Mouse (Mus musculus) heart, embryonic 15.5 days (tissue): ENCODE data around the gene Rpgrip1. TPM values are rescaled to one million over a fixed set of nuclear protein-coding genes. Genes with fewer than 3 reads are reported as not detected.

Experiments used
- ATAC-seq: fragments of 200-750 bp; cut with Nextera tagmentation; replicated peaks from 2 replicates; pipeline ENCODE4 v1.8.0; 2017; ENCODE audit warnings: low read depth, moderate TSS enrichment; ENCODE audit not compliant: insufficient number of reproducible peaks, insufficient read depth, low FRiP score
- H3K27ac ChIP-seq: fragments of 300-500 bp; sonication (generic); 2 replicates; pipeline ENCODE4 v1.5.1; 2015; ENCODE audit warnings: mild to moderate bottlenecking, inconsistent platforms
- H3K27me3 ChIP-seq: fragments of 300-500 bp; sonication (generic); 2 replicates; pipeline ENCODE4 v1.6.1; 2015; ENCODE audit warnings: inconsistent platforms
- H3K36me3 ChIP-seq: fragments of 300-500 bp; sonication (generic); 2 replicates; pipeline ENCODE4 v1.6.1; 2015; ENCODE audit warnings: mild to moderate bottlenecking, inconsistent platforms
- H3K4me1 ChIP-seq: fragments of 300-500 bp; sonication (generic); replicated peaks from 2 replicates; pipeline ENCODE4 v1.6.1; 2015; ENCODE audit warnings: inconsistent platforms
- H3K4me2 ChIP-seq: fragments of 300-500 bp; sonication (generic); 2 replicates; pipeline ENCODE4 v1.6.1; 2015; ENCODE audit warnings: inconsistent platforms, mild to moderate bottlenecking, moderate library complexity
- H3K4me3 ChIP-seq: fragments of 300-500 bp; sonication (generic); 2 replicates; pipeline ENCODE4 v1.5.1; 2015; ENCODE audit warnings: mild to moderate bottlenecking, inconsistent platforms
- H3K9ac ChIP-seq: fragments of 300-500 bp; sonication (generic); 2 replicates; pipeline ENCODE4 v1.6.1; 2015; ENCODE audit warnings: mild to moderate bottlenecking, inconsistent platforms
- H3K9me3 ChIP-seq: fragments of 300-500 bp; sonication (generic); replicated peaks from 2 replicates; pipeline ENCODE4 v1.6.1; 2016; ENCODE audit warnings: inconsistent platforms
- WGBS: fragments of 180-500 bp; shearing (Covaris S2); methylation state at CpG from one replicate; pipeline ENCODE4 v1.1.7; 2015; ENCODE audit warnings: mixed read lengths; 5-methylcytosine and 5-hydroxymethylcytosine counted together
- polyA plus RNA-seq: library from polyadenylated mRNA; unstranded; fragments of >200 nt; fragmentation: Nextera tagmentation; extraction: Ambion mirVana; gene quantifications from 2 replicates; pipeline ENCODE4 v1.2.1, GENCODE M21; 2015

The Rpgrip1 gene
- polyA plus RNA-seq, 1 experiment from 2014 or later, result 27.8 TPM

GRCm38 (mm10) chr14:52101285-52102157 is 9.0 kb upstream of the Rpgrip1 start:
- Histone ChIP-seq H3K27me3 (no peaks in the 10 kb centered on the region), H3K9ac (no peak overlapping the region)

GRCm38 (mm10) chr14:52103474-52103855 is 7.0 kb upstream of the Rpgrip1 start:
- Histone ChIP-seq H3K4me3 (peak overlapping the region; percentile 76), H3K4me2 (peak overlapping the region; percentile 62)

More at GRCm38 (mm10) chr14:52101285-52102157, 9.0 kb upstream of the Rpgrip1 start:
- no peak overlapping the region for H3K27ac ChIP-seq
- WGBS, result 64% methylated on average over 1 of the region's 1 CpGs
- H3K36me3 ChIP-seq, result peaks cover 16% of the 10 kb centered on the region
- H3K4me3 ChIP-seq, result peak overlapping the region; percentile 76
- no peak for ATAC-seq
- peak overlapping the region; percentile 62 for H3K4me2 ChIP-seq
- no peaks in the 10 kb centered on the region for H3K9me3 ChIP-seq
- peaks cover 38% of the 10 kb centered on the region for H3K4me1 ChIP-seq

GRCm38 (mm10) chr14:52103856-52104676 is 6.4 kb upstream of the Rpgrip1 start, which contains the start of gene Hnrnpc:
TSS of gene Hnrnpc (minus strand) at chr14:52104028.
- under 1% methylated on average over 50 of the region's 50 CpGs for WGBS
- H3K36me3 ChIP-seq, result peaks cover 9% of the 10 kb centered on the region
- H3K4me1 ChIP-seq, result peaks cover 38% of the 10 kb centered on the region
- no peaks in the 10 kb centered on the region for H3K9me3 ChIP-seq
- peak within 1 kb of the TSS; percentile 76 for H3K4me3 ChIP-seq
- no peaks in the 10 kb centered on the region for H3K27me3 ChIP-seq
- peak within 1 kb of the TSS; percentile 91 for H3K9ac ChIP-seq
- H3K4me2 ChIP-seq, result peak within 1 kb of the TSS; percentile 66
- H3K27ac ChIP-seq, result peak within 1 kb of the TSS; percentile 95
- peak; percentile 96 for ATAC-seq

More at GRCm38 (mm10) chr14:52103474-52103855, 7.0 kb upstream of the Rpgrip1 start:
- peak; percentile 3 for ATAC-seq
- no peaks in the 10 kb centered on the region for H3K27me3 ChIP-seq
- H3K9ac ChIP-seq, result peak overlapping the region; percentile 91
- peaks cover 44% of the 10 kb centered on the region for H3K4me1 ChIP-seq
- H3K9me3 ChIP-seq, result no peaks in the 10 kb centered on the region
- H3K36me3 ChIP-seq, result peaks cover 9% of the 10 kb centered on the region
- peak overlapping the region; percentile 95 for H3K27ac ChIP-seq
- under 1% methylated on average over 30 of the region's 30 CpGs for WGBS

- H3K36me3 ChIP-seq, result peaks cover 9% of the 10 kb centered on the region
- peaks cover 36% of the 10 kb centered on the region for H3K4me1 ChIP-seq
- no peaks in the 10 kb centered on the region for H3K27me3 ChIP-seq
- peak overlapping the region; percentile 52 for H3K9ac ChIP-seq
- no peaks in the 10 kb centered on the region for H3K9me3 ChIP-seq
- peak overlapping the region; percentile 66 for H3K4me2 ChIP-seq
- peak overlapping the region; percentile 42 for H3K4me3 ChIP-seq
- ATAC-seq, result no peak
- peak overlapping the region; percentile 94 for H3K27ac ChIP-seq
- 39% methylated on average over 7 of the region's 7 CpGs for WGBS
Observed at GRCm38 (mm10) chr14:52104677-52105285, 5.7 kb upstream of the Rpgrip1 start.

GRCm38 (mm10) chr14:52105308-52105707 is 5.2 kb upstream of the Rpgrip1 start:
- no peak overlapping the region for H3K9ac ChIP-seq
- peak overlapping the region; percentile 31; the same call in 1 of the 2 replicates for H3K27ac ChIP-seq
- peaks cover 33% of the 10 kb centered on the region for H3K4me1 ChIP-seq
- no peaks in the 10 kb centered on the region for H3K27me3 ChIP-seq
- no peak overlapping the region for H3K4me2 ChIP-seq
- no peak for ATAC-seq
- no peak overlapping the region for H3K4me3 ChIP-seq
- 84% methylated on average over 2 of the region's 2 CpGs for WGBS
- peaks cover 9% of the 10 kb centered on the region for H3K36me3 ChIP-seq
- H3K9me3 ChIP-seq, result no peaks in the 10 kb centered on the region

GRCm38 (mm10) chr14:52106741-52107140 is 3.8 kb upstream of the Rpgrip1 start:
- no peak overlapping the region for H3K4me3 ChIP-seq
- H3K36me3 ChIP-seq, result peaks cover 4% of the 10 kb centered on the region; the same call in 1 of the 2 replicates
- peak overlapping the region; percentile 46 for H3K4me2 ChIP-seq
- peak overlapping the region; percentile 22; the same call in 1 of the 2 replicates for H3K9ac ChIP-seq
- 14% methylated on average over 10 of the region's 10 CpGs for WGBS
- H3K4me1 ChIP-seq, result peaks cover 22% of the 10 kb centered on the region
- peak overlapping the region; percentile 87 for H3K27ac ChIP-seq
- H3K9me3 ChIP-seq, result no peaks in the 10 kb centered on the region
- ATAC-seq, result no peak
- H3K27me3 ChIP-seq, result no peaks in the 10 kb centered on the region

GRCm38 (mm10) chr14:52108025-52108424 is 2.5 kb upstream of the Rpgrip1 start:
- no peak overlapping the region for H3K9ac ChIP-seq
- peaks cover 15% of the 10 kb centered on the region for H3K4me1 ChIP-seq
- H3K27ac ChIP-seq, result no peak overlapping the region
- H3K9me3 ChIP-seq, result no peaks in the 10 kb centered on the region
- no peak for ATAC-seq
- WGBS, result 76% methylated on average over 2 of the region's 2 CpGs
- H3K4me3 ChIP-seq, result no peak overlapping the region
- no peak overlapping the region for H3K4me2 ChIP-seq
- no peaks in the 10 kb centered on the region for H3K36me3 ChIP-seq
- no peaks in the 10 kb centered on the region for H3K27me3 ChIP-seq

GRCm38 (mm10) chr14:52114101-52114500 is 3.6 kb downstream of the Rpgrip1 start:
- no peak overlapping the region for H3K4me3 ChIP-seq
- H3K27ac ChIP-seq, result no peak overlapping the region
- peaks cover 6% of the 10 kb centered on the region for H3K4me1 ChIP-seq
- ATAC-seq, result no peak
- no peak overlapping the region for H3K9ac ChIP-seq
- H3K4me2 ChIP-seq, result no peak overlapping the region
- no peaks in the 10 kb centered on the region for H3K27me3 ChIP-seq
- no peaks in the 10 kb centered on the region for H3K9me3 ChIP-seq
- WGBS, result 69% methylated on average over 1 of the region's 1 CpGs
- no peaks in the 10 kb centered on the region for H3K36me3 ChIP-seq

GRCm38 (mm10) chr14:52117241-52117640 is 6.7 kb downstream of the Rpgrip1 start:
- H3K9me3 ChIP-seq, result no peaks in the 10 kb centered on the region
- peaks cover 6% of the 10 kb centered on the region for H3K4me1 ChIP-seq
- no peaks in the 10 kb centered on the region for H3K27me3 ChIP-seq
- no peak overlapping the region for H3K9ac ChIP-seq
- no peak overlapping the region for H3K4me2 ChIP-seq
- no peak overlapping the region for H3K4me3 ChIP-seq
- no peak overlapping the region for H3K27ac ChIP-seq
- no peaks in the 10 kb centered on the region for H3K36me3 ChIP-seq
- no peak for ATAC-seq
- 95% methylated on average over 5 of the region's 5 CpGs for WGBS

GRCm38 (mm10) chr14:52118456-52118822 is 7.9 kb downstream of the Rpgrip1 start:
- peak overlapping the region; percentile 73; the same call in 1 of the 2 replicates for H3K27ac ChIP-seq
- 16% methylated on average over 8 of the region's 8 CpGs for WGBS
- H3K4me1 ChIP-seq, result peaks cover 6% of the 10 kb centered on the region
- H3K9ac ChIP-seq, result peak overlapping the region; percentile 71; the same call in 1 of the 2 replicates
- H3K9me3 ChIP-seq, result no peaks in the 10 kb centered on the region
- no peaks in the 10 kb centered on the region for H3K36me3 ChIP-seq
- H3K4me2 ChIP-seq, result peak overlapping the region; percentile 100
- H3K27me3 ChIP-seq, result no peaks in the 10 kb centered on the region
- no peak for ATAC-seq
- H3K4me3 ChIP-seq, result peak overlapping the region; percentile 69
